Mouse (Mus musculus) left cerebral cortex, adult 11 months (tissue): ENCODE measurements at regions not wholly inside any gene's neighbourhood (a gene's known extent, or its start where the extent isn't known, plus 50 kb on each side); places are given as distances from the start of the nearest gene placed in this dataset.

Experiments
- DNase-seq: peaks from one replicate; pipeline ENCODE4 v3.0.0; 2022; ENCODE audit warnings: low spot score

DNA sequence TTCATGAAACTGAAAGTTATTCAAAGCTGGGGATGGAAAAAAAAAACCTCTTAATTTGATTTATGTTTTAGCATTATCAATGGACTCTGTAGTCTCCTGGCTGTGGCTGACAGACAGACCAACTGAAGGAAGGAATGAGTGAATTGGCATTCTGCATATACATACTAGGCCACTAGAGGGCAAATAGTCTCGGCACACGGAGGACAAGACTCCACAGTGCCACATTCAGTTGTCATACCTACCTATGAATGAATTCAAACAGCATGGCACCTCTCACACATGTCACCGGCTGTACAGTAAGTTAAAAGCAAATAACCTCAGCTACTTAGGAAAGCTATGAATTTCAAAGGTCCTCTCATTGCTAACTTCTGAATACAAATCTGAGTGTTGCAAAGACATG lies 200.5 kb downstream of the Rab11fip2 start:
- DNase-seq: no peak

DNA sequence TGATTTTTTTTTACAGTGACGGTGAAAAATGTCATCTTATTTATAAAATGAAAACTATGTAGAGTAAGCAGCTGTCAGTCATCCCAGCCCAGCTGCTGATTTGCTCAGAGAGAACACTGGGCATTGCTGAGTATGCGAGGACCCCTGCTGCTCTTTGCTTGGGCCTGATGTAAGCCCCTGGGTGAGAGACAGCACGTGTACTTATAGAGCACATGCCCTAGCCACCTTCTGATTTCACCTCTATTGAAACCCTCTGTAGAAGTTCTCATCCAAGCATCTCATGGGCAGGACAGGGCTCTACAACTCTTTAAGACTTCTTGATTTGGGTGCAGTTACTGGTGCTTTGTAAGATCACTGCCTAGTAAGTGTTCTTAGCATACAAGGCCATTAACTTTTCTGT lies 182.2 kb downstream of the Rab11fip2 start:
- DNase-seq: no peak

DNA sequence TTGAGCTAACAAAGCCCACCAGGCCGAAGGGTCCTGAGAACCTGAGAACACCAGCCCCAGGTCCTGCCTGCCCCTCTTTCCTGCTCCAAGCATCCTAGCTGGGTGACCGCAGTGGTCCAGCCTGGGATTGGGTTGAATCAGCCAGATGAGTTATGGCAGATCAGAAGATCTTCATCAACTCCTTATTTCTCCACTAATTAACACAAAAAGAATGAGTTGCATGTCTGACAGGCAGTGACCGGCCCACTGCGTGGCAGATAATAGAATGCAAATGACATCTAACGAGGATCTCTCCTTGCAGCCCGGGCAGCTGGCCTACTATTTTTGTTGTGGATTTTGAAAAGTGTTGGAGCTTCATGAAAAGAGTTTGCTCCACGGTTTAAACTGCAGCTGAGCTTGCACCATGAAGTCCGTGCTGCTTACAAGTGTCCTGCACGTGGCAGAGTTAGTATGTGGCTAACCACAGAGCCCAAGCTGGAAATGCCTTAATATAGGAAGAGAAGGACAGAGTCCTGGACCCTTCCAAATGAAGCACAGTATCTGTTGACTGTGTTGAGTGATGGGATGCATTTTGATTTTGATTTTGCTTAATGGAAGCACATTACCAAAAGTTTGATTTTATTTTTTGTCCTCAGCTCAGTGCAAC lies 158.9 kb downstream of the Rab11fip2 start:
- no peak for DNase-seq

- DNase-seq: no peak
These were observed 112.2 kb downstream of the Rab11fip2 start for GRCm38 (mm10) chr19:59831304-59831703.

- DNase-seq: no peak
These were observed 106.3 kb downstream of the Rab11fip2 start for GRCm38 (mm10) chr19:59837138-59837537.

DNA sequence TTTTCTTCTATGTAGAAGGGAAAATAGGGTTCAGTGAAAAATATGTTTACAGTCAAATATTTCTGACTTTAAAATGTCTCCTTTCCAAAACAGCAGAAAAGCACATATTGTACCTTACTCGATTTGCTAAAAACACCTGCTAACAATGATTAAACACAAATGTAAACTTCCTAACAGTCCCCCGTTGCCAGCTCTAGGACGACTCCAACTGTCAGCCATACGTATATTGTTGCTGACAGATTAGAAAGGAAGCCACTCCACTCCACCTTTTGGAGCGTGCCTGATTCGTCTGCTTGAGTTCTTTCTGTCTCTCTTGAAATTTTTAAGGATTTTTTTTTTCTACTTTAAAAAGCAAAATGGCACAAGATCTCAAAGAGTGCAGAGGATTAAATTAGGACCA lies 105.8 kb downstream of the Rab11fip2 start:
- no peak for DNase-seq

DNA sequence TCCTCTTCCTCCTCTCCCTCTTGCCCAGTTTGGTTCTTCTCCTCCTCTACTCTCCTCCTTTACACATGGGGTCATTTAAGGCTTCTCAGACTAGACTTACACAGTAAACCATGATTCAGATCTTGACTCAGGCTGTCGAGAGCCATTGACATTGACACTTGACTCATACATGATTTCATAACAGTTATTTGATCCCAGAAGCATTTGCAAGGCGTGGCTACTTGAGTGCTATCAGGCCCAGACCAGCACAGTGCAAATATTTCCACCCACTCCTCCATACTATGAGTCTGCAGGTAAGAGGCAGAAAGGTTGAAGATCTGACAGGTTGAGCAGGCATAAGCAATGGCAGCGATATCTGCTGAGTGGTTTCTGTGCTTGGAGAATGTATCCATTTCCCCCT lies 99.2 kb downstream of the Rab11fip2 start:
- DNase-seq: no peak

GRCm38 (mm10) chr19:59846807-59847206 lies 96.6 kb downstream of the Rab11fip2 start:
- no peak for DNase-seq

DNA sequence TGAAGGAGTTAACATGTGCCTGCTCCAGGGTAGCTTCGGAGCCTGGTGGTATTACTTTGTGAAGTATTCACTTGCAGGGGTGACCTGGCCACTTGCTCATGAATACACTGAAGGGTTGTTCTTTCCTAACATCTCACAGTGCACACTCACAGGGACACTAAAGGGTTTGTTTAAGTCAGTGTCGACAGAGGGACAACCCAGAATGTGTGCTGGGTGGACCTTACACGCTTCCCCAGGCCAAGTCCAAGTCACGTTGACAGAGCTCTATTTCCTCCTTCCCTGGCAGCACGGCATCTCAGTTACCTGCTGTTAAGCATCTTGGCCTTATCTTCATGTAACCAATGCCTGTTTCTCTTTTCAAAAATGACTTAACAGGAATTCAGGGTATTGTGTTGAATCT lies 92.8 kb downstream of the Rab11fip2 start:
- DNase-seq: no peak

DNA sequence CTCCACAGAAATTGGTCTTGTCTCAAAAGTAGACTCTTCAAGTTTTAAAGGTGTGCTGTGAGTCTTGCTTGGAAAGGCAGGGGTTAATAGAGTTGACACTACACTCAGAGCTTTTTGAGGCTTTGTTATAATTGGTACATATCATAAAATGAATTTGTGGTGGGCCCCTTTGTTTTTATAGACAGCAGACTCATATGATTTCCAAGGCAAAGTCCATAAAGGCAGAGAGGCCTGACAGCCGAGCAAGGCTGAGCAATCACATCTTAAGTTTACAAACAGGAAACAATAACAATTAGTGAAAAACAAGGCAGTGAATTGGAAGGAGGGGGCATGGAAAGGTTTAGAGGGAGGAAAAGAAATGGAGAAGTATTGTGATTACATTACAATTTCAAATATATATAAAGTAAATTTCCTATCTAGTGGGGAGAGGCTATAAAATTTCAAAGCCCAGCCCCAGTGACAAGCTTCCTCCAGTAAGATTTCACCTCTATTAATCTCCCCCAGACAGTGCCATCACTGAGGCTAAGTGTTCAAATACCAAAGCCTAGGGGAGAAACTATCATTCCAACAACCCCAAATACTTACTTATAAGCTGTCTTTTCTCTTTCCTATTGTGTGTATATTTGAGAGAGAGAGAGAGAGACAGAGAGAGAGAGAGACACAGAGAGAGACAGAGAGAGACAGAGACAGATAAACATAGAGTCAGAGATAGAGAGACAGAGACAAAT lies 91.3 kb downstream of the Rab11fip2 start:
- DNase-seq: no peak
